Mouse (Mus musculus) embryonic facial prominence, embryonic 15.5 days (tissue): Measurements from ENCODE around the gene BC048403. TPM values are rescaled to one million over a fixed set of nuclear protein-coding genes. Genes with fewer than 3 reads are reported as not detected.
A peak's percentile ranks its signal among the peaks of the same experiment; 100 is the strongest.

ENCODE experiments used
- ATAC-seq: fragments of 200-750 bp; cut with Nextera tagmentation; 2 replicates; pipeline ENCODE4 v1.8.0; 2017; ENCODE audit warnings: low read depth, moderate TSS enrichment; ENCODE audit not compliant: insufficient number of reproducible peaks, low FRiP score, low TSS enrichment
- H3K27ac ChIP-seq: fragments of 300-500 bp; sonication (generic); replicated peaks from 2 replicates; pipeline ENCODE4 v1.5.1; 2015; ENCODE audit warnings: mild to moderate bottlenecking, inconsistent platforms
- H3K27me3 ChIP-seq: fragments of 300-500 bp; sonication (generic); 2 replicates; pipeline ENCODE4 v1.6.1; 2015; ENCODE audit warnings: inconsistent platforms
- H3K36me3 ChIP-seq: fragments of 300-500 bp; sonication (generic); 2 replicates; pipeline ENCODE4 v1.6.1; 2015; ENCODE audit warnings: mild to moderate bottlenecking, inconsistent platforms
- H3K4me1 ChIP-seq: fragments of 300-500 bp; sonication (generic); 2 replicates; pipeline ENCODE4 v1.6.1; 2015; ENCODE audit warnings: inconsistent platforms
- H3K4me2 ChIP-seq: fragments of 300-500 bp; sonication (generic); replicated peaks from 2 replicates; pipeline ENCODE4 v1.6.1; 2015; ENCODE audit warnings: mild to moderate bottlenecking, inconsistent platforms
- H3K4me3 ChIP-seq: fragments of 300-500 bp; sonication (generic); replicated peaks from 2 replicates; pipeline ENCODE4 v1.5.1; 2015; ENCODE audit warnings: mild to moderate bottlenecking, inconsistent platforms
- H3K9ac ChIP-seq: fragments of 300-500 bp; sonication (generic); 2 replicates; pipeline ENCODE4 v1.6.1; 2015; ENCODE audit warnings: inconsistent platforms
- H3K9me3 ChIP-seq: fragments of 300-500 bp; sonication (generic); replicated peaks from 2 replicates; pipeline ENCODE4 v1.6.1; 2016; ENCODE audit warnings: inconsistent platforms
- WGBS: fragments of 180-500 bp; shearing (Covaris S2); methylation state at CpG from one replicate; pipeline ENCODE4 v1.1.7; 2015; 5-methylcytosine and 5-hydroxymethylcytosine counted together
- polyA plus RNA-seq: library from polyadenylated mRNA; unstranded; fragments of >200 nt; fragmentation: Nextera tagmentation; extraction: Ambion mirVana; gene quantifications from 2 replicates; pipeline ENCODE4 v1.2.1, GENCODE M21; 2015

The BC048403 gene
- polyA plus RNA-seq = 2.9 and 3.2 TPM in 2 replicates

DNA sequence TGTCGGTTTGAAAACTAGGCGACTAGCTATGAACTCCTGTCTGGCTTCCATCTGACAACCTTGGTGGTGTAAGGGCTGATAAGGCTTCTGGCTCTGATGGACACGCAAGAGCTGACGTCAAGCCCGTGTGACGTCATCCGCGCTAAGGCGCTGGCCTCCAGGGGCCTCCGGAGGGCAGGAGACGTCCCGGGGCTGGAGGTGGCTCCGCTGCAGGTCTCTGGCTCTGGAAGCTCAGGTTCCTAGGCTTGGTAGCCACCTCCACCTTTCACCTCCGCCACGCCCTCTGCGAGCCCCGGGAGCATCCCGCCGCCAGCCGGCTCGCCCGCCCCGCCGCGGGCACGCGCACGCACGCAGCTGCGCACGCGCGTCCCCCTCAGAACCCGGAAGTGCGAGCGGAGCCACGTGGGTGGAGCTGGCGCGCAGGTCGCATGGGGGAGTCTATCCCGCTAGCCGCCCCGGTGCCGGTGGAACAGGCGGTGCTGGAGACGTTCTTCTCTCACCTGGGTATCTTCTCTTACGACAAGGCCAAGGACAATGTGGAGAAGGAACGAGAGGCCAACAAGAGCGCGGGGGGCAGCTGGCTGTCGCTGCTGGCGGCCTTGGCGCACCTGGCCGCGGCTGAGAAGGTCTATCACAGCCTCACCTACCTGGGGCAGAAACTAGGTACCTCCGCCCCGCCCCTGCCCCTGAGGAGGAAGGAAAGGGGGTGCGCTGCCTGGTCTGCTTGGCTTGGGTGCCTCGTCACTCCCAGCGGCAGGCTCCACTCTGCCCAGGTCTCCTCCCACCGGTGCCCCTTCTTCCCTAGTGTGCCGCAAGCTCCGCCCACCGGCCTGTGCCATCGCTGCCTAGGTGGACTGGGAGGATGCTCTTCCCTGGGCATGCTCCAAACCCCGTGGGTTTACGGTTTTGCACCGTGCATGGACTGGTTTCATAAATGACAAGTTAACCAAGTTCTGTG, at the start of gene BC048403:
Gene BC048403 (plus strand): TSS at position 390 of the 958 bp plus-strand sequence.
- H3K9ac ChIP-seq = peak within 1 kb of the TSS; percentile 60
- no peaks in the 10 kb centered on the region for H3K9me3 ChIP-seq
- peak within 1 kb of the TSS; percentile 67 for H3K4me3 ChIP-seq
- peak within 1 kb of the TSS; percentile 87 for H3K4me2 ChIP-seq
- 0 out of 2 replicates have a peak, but pooled peaks cover 4% of the 10 kb centered on the region for H3K4me1 ChIP-seq
- peak; percentile 85 for ATAC-seq
- H3K27me3 ChIP-seq = no peaks in the 10 kb centered on the region
- WGBS = under 1% methylated on average over 68 of the region's 68 CpGs
- 0 out of 2 replicates have a peak within 1 kb of the TSS, but pooled peaks have one; percentile 1 for H3K27ac ChIP-seq
- no peaks in the 10 kb centered on the region for H3K36me3 ChIP-seq

DNA sequence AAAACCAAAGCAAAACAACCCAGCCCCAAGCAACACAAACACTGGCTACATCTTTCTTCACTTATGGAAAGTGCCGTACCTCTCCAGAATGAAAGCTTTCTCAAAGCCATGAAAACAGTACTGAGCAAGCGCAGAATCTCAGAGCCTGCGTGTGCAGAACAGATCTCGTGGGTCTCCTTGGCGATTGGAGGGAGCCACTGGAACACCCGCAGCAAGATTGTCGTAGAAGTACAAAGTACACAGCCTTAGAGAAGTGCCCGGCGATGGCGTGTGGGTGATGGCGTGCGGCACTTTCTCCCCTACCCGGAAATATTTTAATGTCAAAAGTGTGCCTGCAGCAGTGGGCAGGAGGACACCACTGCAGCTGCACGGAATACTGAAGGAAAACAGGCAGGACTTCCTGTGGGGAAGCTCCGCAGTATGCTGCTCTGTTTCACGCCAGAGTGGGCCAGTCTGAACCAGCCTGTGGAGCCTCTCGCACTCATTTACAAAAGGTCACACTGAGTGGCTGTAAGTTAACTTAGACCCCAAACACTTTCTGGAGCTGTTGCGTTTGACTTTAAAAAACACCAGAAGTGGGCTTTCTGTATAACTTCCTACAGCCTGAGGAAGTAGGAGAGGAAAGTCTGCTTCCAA, 46.7 kb upstream of the BC048403 start:
- Histone ChIP-seq H3K4me1 (peaks cover 7% of the 10 kb centered on the region; the same call in 1 of the 2 replicates), H3K27me3 (no peaks in the 10 kb centered on the region), H3K36me3 (no peaks in the 10 kb centered on the region), H3K27ac (no peak overlapping the region), H3K9me3 (no peaks in the 10 kb centered on the region), H3K4me2 (peak overlapping the region; percentile 42), H3K9ac (no peak overlapping the region), H3K4me3 (peak overlapping the region; percentile 26)
- ATAC-seq = no peak
- WGBS = 31% methylated on average over 18 of the region's 18 CpGs

DNA sequence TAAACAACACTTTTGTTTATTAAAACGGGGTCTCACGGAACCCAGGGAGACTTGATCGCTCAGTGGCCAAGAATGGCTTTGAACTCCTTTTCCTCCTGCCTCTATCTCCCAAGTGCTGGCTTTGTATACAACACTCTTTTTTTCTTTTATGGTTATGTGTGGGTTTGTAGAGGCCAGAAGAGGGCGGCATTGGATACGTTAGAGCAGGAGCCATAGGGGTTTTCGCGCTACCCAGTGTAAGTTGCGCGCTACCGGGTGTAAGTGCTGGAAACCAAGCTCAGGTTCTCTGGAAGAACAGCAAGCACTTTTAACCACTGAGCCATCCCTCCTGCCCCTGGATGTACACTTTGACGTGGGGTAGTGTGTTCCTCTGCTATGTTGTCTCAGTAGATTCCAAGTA, 45.2 kb upstream of the BC048403 start:
- H3K27me3 ChIP-seq = no peaks in the 10 kb centered on the region
- no peak for ATAC-seq
- WGBS = 84% methylated on average over 11 of the region's 11 CpGs
- no peak overlapping the region for H3K9ac ChIP-seq
- no peak overlapping the region for H3K4me2 ChIP-seq
- no peaks in the 10 kb centered on the region for H3K9me3 ChIP-seq
- H3K4me3 ChIP-seq = no peak overlapping the region
- H3K27ac ChIP-seq = no peak overlapping the region
- H3K36me3 ChIP-seq = no peaks in the 10 kb centered on the region
- peaks cover 5% of the 10 kb centered on the region; the same call in 1 of the 2 replicates for H3K4me1 ChIP-seq

DNA sequence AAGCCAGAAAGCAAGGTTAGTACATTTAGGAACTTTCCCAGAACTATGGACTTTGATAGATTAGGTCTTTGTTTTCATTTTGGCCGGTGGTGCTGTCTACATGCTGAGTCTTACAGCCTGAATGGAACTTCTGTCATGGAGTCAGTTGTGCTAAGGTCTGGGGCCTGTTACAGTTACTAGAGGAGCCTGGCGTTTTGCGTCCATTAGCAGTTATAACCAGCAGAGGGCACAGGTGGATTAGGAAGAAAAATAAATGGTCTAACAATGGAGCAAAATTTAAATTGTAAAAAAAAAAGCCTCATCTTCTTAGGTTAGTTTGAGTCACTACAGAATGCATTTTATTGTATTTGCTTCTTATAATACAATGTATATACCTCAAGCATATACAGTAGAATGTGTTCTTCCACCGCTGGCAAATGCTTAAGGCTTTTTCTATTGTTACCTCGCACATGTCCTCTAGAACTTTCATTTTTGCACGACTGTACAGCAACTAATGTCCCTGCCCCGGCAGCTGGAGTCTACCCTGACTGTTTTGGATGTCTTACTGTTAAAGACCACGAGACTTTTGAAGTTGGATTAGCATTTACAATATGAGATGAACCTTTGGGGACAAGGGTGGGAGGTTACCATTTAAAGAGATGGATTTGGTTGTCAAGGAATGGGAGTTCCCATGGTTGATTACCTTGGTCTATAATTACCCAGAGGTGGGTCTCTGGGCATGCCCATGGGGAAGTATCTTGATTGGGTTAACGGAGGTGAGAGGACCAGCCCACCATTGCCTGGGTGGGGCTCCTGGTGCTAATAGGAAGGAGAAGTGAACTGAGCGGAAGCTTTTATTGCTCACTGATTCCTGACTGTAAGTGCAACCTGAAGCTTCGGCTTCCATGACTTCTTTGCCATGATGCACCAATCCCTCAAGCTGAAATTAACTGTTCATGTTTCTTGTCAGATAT, 38.2 kb upstream of the BC048403 start:
- no peak for ATAC-seq
- no peak overlapping the region for H3K27ac ChIP-seq
- H3K27me3 ChIP-seq = no peaks in the 10 kb centered on the region
- no peaks in the 10 kb centered on the region for H3K36me3 ChIP-seq
- H3K9ac ChIP-seq = no peak overlapping the region
- WGBS = 60% methylated on average over 11 of the region's 11 CpGs
- H3K9me3 ChIP-seq = no peaks in the 10 kb centered on the region
- H3K4me3 ChIP-seq = no peak overlapping the region
- no peak overlapping the region for H3K4me2 ChIP-seq
- no peaks in the 10 kb centered on the region for H3K4me1 ChIP-seq

DNA sequence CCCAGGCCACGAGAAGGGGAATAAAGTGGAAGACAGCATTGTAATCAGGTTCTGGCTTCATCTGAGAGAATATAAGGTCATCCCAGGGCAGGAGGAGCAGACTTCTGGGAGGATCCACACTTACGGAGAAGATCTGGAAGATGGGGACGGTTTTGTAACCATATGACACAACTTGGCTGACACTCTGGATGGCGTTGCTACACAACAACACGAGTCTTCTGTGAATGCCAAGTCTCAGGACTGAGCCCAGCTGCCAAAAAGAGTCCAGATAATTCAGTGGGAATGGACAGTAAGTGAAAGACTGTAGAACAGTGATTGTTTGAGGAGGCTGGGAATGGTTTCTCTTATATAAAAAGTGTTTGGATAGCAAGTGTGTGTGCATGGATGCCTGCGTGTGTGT, 36.1 kb upstream of the BC048403 start:
- no peak for ATAC-seq
- Histone ChIP-seq H3K4me1 (no peaks in the 10 kb centered on the region), H3K27me3 (no peaks in the 10 kb centered on the region), H3K4me3 (no peak overlapping the region), H3K9me3 (no peaks in the 10 kb centered on the region), H3K4me2 (no peak overlapping the region), H3K27ac (no peak overlapping the region), H3K36me3 (no peaks in the 10 kb centered on the region), H3K9ac (no peak overlapping the region)
- WGBS = 75% methylated on average over 6 of the region's 6 CpGs

DNA sequence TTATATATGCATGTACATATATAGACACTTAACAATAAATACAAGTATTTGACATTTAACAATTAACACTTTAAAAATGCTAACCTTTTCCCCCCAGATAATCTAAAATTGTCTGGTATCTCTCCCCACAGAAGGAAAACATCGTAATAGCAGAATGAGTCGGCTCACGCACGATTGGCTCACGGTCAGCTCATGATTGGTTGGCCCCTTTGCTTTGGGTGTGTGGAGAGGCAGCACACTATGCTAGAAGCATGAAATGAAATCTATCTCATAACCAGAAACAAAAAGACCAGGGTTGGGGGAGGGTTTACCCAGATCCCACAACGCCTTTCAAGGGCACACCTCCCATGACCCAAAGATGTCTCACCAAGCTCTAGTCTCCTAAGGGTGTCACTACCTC, 34.9 kb upstream of the BC048403 start:
- H3K9me3 ChIP-seq = no peaks in the 10 kb centered on the region
- WGBS = 87% methylated on average over 6 of the region's 6 CpGs
- no peaks in the 10 kb centered on the region for H3K27me3 ChIP-seq
- no peak overlapping the region for H3K9ac ChIP-seq
- no peaks in the 10 kb centered on the region for H3K36me3 ChIP-seq
- no peak overlapping the region for H3K4me3 ChIP-seq
- no peak for ATAC-seq
- H3K4me2 ChIP-seq = no peak overlapping the region
- no peaks in the 10 kb centered on the region for H3K4me1 ChIP-seq
- H3K27ac ChIP-seq = no peak overlapping the region

DNA sequence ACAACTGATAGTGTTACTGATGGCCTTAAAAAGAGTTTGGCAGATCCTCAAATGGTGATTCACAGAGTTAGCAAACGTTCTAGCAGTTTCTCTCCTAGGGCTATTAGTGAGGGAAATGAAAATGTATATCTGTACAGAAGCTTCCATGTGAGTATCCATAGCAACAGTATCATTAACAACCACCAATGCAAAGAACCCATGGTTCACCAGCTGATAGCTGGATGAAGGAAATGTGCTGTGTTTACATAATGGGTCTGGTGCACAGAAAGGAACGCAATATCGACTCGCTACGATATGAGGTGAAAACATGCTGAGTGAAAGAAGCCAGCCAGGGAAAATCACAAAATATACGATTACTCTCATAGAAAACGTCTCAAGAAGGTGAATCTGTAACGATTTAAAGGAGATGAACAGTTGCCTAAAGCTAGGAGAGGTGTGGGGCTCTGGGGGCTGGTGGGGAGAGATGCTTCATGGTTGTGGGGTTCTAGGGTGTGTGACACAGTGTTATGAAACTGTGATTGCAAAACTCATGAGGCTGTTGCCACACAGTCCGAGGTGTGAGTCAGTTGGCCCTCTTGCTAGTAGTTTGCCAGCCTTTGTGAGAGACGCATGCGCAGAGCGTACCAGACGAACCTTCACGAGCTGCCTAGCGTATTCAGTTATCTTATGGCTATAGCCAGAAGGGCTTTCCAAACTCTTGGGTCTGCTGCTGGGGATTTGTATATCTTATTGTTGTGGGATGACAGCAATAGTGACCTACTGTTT, 34.2 kb upstream of the BC048403 start:
- no peak for ATAC-seq
- 88% methylated on average over 15 of the region's 15 CpGs for WGBS
- Histone ChIP-seq H3K4me1 (no peaks in the 10 kb centered on the region), H3K9me3 (no peaks in the 10 kb centered on the region), H3K27ac (no peak overlapping the region), H3K36me3 (no peaks in the 10 kb centered on the region), H3K27me3 (no peaks in the 10 kb centered on the region), H3K4me2 (no peak overlapping the region), H3K9ac (no peak overlapping the region), H3K4me3 (no peak overlapping the region)

DNA sequence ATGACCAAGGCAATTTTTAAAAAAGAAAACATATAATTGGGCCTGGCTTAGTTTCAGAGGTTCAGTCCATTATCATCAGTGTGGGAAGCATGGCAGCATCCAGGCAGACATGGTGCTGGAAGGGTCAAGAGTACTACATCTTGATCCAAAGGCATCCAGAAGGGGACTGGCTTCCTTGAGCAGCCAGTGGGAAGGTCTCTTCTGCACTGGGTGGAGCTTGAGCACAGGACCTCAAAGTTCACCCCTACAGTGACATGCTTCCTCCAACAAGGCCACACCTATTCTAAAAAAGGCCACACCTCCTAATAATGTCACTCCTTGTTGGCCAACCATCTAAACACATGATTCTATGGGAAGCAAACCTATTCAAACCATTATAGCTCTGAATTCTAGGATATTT, 22.9 kb upstream of the BC048403 start:
- ATAC-seq = no peak
- no peaks in the 10 kb centered on the region for H3K27me3 ChIP-seq

DNA sequence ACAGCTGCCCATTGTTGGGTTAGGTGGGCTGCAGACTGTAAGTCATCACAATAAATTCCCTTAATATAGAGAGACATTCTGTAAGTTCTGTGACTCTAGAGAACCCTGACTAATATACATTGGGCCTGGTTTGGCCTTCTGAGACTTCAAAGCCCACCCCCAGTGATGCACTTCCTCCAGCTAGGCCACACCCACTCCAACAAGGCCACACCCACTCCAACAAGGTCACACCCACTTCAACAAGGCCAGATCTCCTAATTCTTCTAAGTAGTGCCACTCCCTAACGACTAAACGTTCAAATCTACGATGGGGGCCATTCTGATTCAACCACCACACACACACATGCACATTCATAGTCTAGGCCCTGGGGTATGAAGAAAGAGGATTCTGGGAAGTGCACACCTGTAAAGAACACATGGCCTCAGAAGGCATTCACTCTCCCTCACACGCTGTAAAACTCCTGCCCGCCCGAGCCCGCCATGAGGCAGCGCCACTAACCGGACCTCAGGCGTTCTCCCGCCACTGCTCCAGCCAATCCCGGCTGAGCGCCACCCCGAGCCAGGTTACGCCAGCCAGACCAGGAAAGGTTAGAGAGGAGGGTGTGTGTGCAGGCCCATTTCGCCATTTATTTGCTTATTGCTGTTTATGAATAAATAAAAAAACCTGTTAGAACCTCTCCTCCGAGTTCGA, 20.7 kb upstream of the BC048403 start:
- no peak for ATAC-seq
- 91% methylated on average over 18 of the region's 18 CpGs for WGBS
- Histone ChIP-seq H3K27ac (no peak overlapping the region), H3K4me2 (no peak overlapping the region), H3K9me3 (0 out of 2 replicates have a peak, but pooled peaks cover 10% of the 10 kb centered on the region), H3K36me3 (no peaks in the 10 kb centered on the region), H3K4me1 (no peaks in the 10 kb centered on the region), H3K4me3 (no peak overlapping the region), H3K27me3 (no peaks in the 10 kb centered on the region), H3K9ac (no peak overlapping the region)

More for the DNA sequence above, 22.9 kb upstream of the BC048403 start:
- Histone ChIP-seq H3K9ac (no peak overlapping the region), H3K9me3 (0 out of 2 replicates have a peak, but pooled peaks cover 10% of the 10 kb centered on the region), H3K4me1 (no peaks in the 10 kb centered on the region), H3K4me3 (no peak overlapping the region), H3K36me3 (no peaks in the 10 kb centered on the region), H3K27ac (no peak overlapping the region), H3K4me2 (no peak overlapping the region)

DNA sequence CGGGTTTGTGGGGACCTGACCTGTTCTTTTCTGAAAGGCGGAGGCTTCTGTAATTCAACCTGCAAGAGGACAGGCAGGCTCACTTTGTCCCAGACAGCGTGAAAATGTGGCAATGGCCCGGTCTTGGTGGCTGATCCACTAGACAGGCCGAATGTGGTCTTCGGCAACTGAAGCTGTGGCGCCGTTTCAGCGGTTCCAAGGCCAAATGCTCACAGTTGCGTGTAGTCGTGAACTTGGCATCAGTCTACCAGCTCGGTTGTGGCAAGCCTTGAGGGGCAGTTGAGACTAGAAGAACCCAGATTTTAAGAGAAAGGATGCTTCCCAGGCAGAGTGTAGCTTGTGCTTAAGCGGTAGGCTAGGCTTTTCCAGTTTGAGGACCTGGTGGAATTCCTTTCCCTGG, 19.0 kb upstream of the BC048403 start:
- Histone ChIP-seq H3K36me3 (no peaks in the 10 kb centered on the region), H3K4me1 (no peaks in the 10 kb centered on the region), H3K9ac (no peak overlapping the region), H3K27ac (no peak overlapping the region), H3K9me3 (0 out of 2 replicates have a peak, but pooled peaks cover 10% of the 10 kb centered on the region), H3K4me3 (no peak overlapping the region), H3K4me2 (no peak overlapping the region), H3K27me3 (no peaks in the 10 kb centered on the region)
- WGBS = 94% methylated on average over 13 of the region's 13 CpGs
- no peak for ATAC-seq
